Mouse (Mus musculus): ENCODE data around the gene Vamp5.

Gene Vamp5

GRCm38 (mm10) chr6:72389471-72389940 lies 9.2 kb upstream of the Vamp5 start:
- peak; percentile 92 for DNase-seq

GRCm38 (mm10) chr6:72388791-72389329 lies 8.6 kb upstream of the Vamp5 start:
- DNase-seq, result peak; percentile 23

GRCm38 (mm10) chr6:72388266-72388665 lies 8.0 kb upstream of the Vamp5 start:
- DNase-seq, result no peak

- DNase-seq, result no peak
Observed at GRCm38 (mm10) chr6:72387816-72388215, 7.5 kb upstream of the Vamp5 start.

- DNase-seq, result no peak
Observed at GRCm38 (mm10) chr6:72386561-72386960, 6.3 kb upstream of the Vamp5 start.

- no peak for DNase-seq
Observed at GRCm38 (mm10) chr6:72385258-72385657, 5.0 kb upstream of the Vamp5 start.

- DNase-seq, result peak; percentile 72
Observed at GRCm38 (mm10) chr6:72383952-72384351, 3.7 kb upstream of the Vamp5 start.

GRCm38 (mm10) chr6:72383142-72383820 lies 3.0 kb upstream of the Vamp5 start:
- DNase-seq, result no peak

GRCm38 (mm10) chr6:72382494-72382893 lies 2.2 kb upstream of the Vamp5 start:
- no peak for DNase-seq

GRCm38 (mm10) chr6:72379377-72380130 lies 714 bp downstream of the Vamp5 start:
- DNase-seq, result no peak

- DNase-seq, result no peak
Observed at GRCm38 (mm10) chr6:72378510-72379234, 1.6 kb downstream of the Vamp5 start.

- DNase-seq, result peak; percentile 75
Observed at GRCm38 (mm10) chr6:72374820-72375563, 5.3 kb downstream of the Vamp5 start.

GRCm38 (mm10) chr6:72374206-72374605 lies 6.1 kb downstream of the Vamp5 start:
- no peak for DNase-seq

GRCm38 (mm10) chr6:72373184-72373583 lies 7.1 kb downstream of the Vamp5 start:
- no peak for DNase-seq

- no peak for DNase-seq
Observed at GRCm38 (mm10) chr6:72371571-72371970, 8.7 kb downstream of the Vamp5 start.

GRCm38 (mm10) chr6:72371147-72371546 lies 9.1 kb downstream of the Vamp5 start:
- DNase-seq, result no peak

- DNase-seq, result no peak
Observed at GRCm38 (mm10) chr6:72370091-72370490, 10.2 kb downstream of the Vamp5 start.

GRCm38 (mm10) chr6:72369557-72369956 lies 10.7 kb downstream of the Vamp5 start:
- DNase-seq, result no peak

- no peak for DNase-seq
Observed at GRCm38 (mm10) chr6:72367460-72367974, 12.8 kb downstream of the Vamp5 start.

GRCm38 (mm10) chr6:72366844-72367443 lies 13.3 kb downstream of the Vamp5 start, which contains the start of gene Rnf181:
TSS of gene Rnf181 (minus strand) at chr6:72366956.
- no peak for DNase-seq

- no peak for DNase-seq
Observed at GRCm38 (mm10) chr6:72366304-72366703, 14.0 kb downstream of the Vamp5 start.

GRCm38 (mm10) chr6:72364985-72365384 lies 15.3 kb downstream of the Vamp5 start:
- no peak for DNase-seq
